Mouse (Mus musculus): Measurements from ENCODE around the gene Pou6f1.
"Not testable (repeated sequence)": the region's sequence is repeated elsewhere in the genome, so short reads cannot be mapped to it uniquely, and the experiment has no call there.

The Pou6f1 gene

DNA sequence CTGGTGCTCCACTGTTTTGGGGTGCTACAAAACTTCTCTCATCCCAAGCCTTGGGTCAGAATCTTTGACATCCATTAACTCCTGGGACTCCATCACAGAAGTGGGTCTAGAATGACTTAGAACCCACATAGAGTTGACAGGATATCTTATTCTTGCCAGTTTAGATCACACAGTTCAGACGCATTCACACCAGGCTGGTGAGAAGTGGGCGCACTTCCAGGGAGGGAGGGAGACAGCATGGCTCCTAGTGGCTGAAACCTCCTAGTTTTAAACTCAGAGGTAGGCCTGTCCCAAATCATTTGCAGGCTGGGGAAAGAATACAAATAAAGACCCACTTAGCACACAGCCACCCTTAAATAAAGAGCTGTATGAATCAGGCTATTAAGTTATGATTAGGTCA, 25.4 kb downstream of the Pou6f1 start:
- no peak for DNase-seq

DNA sequence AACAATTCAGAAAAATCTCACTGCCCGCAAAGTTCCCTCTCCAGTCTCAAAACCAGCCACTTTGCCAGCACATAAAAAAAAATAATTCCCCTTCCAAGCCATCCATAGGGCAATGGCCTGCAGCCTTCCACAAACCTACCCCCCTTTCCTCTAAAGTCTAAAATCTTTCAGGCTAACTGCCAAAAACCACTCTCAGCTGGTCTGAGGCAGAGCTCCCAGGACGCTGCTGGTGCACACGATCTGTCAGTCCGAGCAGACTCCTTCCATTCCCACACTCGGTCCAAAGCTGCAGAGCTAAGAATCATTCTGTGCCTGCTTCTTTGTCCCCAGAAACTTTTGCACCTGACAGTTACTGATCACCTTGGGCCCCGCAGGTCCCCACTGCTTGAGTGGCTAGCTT, 25.8 kb downstream of the Pou6f1 start:
- no peak for DNase-seq

DNA sequence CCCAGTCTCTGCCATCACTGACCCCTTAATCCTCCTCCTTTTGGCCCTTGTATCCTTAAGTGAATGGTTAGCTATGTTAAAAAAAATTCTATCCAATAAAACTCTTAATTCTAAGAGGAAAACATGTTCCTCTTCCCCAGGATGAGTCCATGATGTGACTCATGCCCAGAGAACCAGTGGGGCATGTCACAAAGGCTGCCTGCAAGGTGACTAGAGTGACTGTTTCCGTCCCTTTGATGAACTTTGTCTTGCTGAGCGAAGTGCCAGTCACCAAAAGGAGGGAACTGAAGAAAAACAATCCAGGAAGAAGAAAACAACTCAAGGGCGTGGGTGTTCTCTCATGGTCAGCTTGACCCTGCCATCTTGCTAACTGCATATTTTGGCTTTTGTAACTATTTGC, 30.5 kb downstream of the Pou6f1 start:
- no peak for DNase-seq

DNA sequence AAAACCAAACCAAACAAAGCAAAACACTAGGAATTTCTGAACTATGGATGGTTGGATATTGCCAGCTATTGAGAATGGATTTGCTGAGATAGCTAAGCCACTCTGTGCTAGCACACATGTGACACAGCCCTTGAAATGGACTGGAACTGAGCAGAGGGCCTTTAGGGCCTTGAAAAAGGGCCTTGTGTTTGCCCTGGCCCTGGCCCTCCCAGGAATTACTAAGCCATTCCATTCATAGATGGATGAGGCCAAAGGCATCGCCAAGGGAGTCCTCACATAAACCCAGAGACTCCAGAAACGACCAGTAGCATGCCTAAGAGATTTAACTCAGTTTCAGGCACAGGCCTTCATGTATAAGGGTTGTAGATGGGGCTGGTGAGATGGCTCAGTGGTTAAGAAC, 33.3 kb downstream of the Pou6f1 start:
- DNase-seq = no peak

DNA sequence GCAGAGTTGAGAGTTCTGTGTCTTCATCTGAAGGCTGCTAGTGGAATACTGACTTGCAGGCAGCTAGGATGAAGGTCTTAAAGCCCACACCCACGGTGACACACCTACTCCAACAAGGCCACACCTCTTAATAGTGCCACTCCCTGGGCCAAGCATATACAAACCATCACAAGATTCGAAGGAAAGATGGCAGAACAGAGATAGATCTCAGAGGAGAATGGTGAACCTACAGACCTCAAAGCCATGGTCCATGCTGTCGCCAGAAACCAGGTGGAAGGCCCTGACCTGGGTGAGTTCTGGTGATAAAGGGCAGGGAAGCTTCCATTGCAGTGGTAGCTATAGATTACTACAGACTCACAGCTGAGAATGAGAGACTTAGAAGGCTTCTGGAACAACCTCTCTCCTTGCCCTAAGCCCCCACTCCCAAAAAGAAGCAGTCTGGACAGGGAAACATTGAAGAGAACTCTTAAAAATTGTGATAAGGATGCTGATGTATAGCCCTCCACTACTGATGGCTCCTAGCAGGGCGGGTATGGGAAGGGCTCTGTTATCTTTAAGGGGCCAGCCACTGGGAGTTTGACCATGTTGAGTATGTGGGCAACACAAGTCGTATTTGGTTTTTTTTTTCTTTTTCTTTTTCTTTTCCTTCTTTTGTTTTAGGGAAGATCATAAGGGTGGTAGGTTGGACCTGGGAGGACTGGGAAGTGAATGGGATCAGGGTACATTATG, 41.9 kb downstream of the Pou6f1 start:
- DNase-seq = no peak

DNA sequence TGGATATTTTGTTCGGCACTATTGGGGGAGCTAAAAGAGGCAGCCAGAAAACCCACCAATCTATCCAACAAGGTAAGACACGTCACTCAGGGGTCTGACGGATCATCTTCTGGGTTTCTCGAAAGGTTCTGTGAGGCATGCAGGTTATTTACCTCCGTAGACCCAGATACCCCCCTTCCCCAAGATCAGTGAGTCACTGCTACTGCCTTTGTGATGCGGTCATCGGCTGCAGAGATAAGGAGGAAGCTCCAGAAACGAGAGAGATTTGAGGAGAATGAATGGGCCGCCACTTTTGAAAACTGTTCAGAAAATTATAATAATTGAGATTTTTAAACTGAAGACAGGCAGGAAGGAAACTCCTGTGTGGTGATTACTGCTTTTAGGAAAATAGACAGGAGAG, 43.4 kb downstream of the Pou6f1 start:
- no peak for DNase-seq

DNA sequence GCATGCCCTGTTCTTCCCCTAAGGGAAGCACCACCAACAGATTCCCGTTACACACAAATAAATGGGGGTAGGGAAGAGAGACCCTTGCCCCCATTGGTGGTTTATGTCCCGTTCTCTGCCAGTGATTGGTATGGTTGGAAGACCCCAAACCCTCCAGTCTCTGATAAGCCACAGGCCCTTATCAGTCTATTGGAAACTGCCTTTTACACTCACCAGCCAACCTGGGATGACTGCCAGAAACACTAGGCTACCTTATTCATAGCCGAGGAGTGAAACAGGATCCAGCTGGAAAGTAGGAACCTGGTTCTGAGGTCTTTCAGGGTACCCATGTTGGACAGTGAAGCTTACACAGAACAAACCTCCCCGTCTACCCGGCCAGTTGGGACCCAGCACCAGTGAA, 43.8 kb downstream of the Pou6f1 start:
- no peak for DNase-seq

DNA sequence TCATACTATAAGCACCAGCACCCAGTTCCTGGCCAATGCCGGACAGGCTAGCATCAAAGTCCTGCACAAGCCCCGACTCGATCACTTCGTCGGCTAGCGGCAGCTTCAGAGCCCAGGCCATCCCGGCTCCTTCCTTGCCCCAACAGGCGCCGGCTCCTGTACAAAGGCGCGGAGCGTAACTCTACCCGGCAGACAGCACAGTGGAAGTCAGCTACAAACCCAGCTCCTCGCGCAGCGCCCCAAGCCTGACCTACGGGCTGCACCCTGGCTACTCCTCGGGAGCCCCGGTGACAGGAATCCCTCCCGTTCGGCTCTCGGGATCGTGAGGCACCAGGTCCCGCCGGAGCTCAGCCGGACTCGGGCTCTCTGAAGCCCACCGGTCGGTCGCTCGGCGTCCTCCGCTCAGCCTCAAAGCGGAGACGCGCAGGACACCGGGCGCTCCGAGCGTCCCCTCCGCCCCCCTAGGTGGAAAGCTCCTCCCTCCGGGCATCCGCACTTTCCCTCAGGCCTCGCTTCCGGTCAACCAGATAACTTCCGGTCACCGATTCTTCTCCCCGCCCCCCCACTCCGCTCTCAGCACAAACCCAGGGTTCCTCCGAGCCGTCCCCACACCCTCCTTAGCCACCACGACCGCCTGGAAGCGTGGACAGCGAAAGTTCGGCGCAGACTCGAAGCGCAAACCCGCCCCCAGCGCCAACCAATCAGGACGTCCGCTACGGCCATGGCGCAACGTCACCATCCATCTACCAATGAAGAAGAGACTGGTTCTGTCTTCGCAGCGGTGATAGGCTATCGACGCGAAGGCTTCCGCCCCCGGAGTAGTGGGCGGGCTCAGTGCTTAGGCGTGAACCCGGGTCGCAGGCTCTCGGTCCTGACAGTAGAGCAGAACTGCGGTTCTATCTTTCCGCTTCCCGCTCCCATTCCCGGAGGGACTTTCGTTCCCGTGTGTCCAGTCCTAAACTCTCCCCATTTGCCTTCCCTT, 48.2 kb downstream of the Pou6f1 start, which contains the start of gene Tfcp2:
Gene Tfcp2 (minus strand): TSS at position 683 of the 982 bp plus-strand sequence.
- peak; percentile 99 for DNase-seq

DNA sequence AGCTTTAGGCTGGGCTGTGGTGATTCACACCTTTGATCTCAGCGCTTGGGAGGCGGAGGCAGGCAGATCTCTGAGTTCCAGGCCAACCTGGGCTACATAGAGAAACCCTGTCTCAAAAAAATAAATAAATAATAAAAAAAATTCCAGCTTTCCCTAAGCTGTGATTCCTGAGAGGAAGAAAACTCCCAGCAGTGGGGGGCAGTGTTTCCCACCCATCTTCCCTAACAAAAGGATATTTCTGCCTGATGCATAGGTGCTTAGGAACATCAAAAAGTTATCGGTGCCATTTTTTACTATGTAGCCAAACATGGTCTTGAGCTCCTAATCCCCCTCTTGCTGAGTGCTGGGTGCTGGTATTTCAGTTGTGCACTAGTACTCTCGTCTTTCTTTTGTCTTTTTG, 49.5 kb downstream of the Pou6f1 start:
- no peak for DNase-seq

DNA sequence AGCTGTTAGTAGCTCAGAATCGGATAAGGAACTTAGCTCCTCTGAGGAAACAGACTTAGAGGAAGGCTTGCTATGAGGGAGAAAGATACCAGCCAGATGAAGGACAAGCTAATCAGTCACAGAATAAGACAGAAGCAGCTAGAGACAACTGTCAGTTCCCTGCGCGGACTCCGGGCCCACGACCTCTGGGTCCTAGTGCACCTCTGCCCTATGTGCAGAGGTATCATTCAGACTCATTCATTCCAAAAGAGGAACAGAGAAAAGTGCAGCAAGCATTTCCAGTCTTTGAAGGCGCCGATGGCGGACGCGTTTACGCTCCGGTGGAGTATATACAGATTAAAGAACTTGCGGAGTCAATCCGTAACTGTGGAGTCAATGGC, 56.1 kb downstream of the Pou6f1 start:
- not testable (repeated sequence) for DNase-seq

DNA sequence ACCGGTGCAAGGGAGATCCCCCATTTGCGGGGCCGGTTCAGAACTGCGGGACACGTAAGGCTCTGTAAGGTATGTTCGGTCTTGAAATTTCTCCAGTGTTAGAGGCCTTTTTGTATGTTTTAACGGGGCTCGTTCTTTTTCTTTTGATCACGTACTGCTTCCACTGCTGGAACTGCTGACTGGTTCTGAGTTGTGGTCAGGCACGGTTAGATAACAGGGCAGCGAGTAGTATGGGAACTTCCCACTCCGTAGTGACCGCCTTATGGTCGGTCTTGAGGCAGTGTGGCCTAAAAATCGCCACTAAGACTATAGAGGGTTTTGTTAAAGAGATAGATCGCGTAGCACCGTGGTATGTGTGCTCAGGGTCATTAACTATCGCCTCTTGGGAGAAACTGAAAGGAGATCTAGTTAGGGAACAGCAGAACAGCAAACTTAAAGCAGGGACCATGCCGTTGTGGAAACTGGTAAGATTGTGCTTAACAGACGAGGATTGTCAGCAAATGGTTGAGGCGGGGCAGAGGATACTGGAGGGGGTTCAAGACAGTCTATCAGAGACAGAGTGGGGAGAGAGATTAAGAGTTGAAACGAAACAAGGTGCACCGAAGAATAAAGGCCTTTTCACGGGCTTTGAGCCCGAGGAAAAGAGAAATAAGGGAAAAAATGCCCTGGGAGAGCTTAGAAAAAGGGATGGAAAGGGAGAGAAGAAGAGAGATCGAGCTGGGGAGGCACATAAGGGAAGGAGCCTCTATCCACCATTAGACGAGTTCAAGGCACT, 56.7 kb downstream of the Pou6f1 start:
- not testable (repeated sequence) for DNase-seq

DNA sequence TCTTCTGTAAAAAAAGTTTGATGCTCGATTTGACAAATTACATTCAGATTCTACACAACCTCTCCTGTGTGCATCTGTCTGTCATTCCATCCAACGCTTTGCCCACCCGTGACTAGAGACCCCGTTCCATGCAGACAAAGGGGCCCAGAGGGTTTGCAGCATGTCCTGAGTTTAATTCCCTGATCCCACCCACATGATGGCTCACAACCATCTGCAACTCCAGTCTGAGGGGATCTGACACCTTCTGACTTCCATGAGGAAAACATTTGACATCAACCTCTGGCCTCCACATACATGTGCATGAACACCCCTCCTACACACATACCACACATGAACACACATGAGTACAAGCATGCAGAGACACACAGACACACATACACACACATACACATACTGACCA, 58.4 kb downstream of the Pou6f1 start:
- no peak for DNase-seq

DNA sequence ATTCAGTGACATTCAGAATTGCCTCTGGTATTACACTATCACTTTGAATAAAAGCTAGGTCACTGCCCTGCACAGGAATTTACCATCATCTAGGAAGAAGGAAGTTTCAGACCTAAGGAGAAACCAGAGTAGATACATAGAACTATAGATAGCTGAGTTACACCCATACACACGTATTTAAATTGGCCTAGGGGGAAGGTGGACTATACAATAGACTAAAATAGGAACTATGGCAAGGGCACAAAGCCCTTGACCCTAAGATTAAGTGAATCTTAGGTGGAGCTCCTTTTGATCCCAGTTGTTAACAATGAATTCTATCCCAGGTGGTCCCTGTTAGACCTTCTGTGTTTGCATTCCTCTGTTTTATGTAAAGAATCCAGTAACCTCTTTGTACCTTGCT, 58.8 kb downstream of the Pou6f1 start:
- not testable (repeated sequence) for DNase-seq

DNA sequence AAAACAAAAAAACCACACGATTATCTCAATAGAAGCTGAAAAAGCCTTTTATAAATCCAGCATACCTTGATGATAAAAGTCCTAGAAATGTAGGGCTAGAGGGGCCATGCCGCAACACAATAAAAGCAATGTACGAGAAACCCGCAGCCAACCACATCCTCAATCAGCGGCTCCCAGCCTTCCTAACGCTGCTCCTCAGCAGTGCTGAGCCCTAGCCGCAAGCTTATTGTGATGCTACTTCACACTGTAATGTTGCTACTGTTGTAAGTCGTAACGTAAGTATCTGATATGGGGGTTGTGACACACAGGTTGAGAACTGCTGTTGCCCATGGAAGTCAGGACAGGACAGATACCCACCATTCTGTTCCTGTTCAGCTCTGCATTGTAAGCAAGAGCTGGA, 60.4 kb downstream of the Pou6f1 start:
- no peak for DNase-seq

DNA sequence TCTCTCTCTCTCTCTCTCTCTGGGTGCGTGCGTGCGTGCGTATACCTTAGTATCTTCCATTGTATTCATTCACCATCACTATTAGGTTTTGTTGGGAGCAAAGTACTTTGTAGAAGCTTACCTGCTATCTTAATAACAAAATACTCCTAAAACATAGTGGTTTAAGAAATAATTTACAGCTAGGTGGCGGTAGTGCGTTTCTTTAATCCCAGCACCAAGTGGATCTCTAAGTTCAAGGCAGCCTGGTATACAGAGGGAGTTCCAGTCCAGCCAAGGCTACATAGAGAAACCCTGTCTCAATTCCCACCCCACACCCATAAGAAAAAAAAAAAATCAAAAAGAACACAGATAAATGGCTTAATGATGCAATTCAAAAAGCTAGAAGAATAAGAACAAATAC, 61.9 kb downstream of the Pou6f1 start:
- no peak for DNase-seq

DNA sequence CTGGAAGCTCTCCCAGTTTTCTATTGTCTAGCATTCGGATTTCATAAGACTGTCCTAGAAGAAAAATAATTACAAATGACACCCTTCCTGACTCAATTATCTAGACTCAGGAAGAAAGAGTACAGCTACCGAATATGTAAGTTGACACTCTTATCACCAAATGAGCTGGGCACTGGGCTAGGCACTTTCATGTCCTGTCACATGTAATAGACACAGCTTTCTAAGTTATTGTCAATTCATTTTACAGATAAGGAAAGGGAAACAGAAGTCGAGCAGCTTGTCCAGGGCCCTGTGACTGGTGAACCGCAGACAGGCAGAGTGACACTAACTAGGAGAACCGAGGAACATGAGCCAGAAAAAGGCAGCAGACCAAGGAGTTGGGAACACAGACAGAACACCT, 71.9 kb downstream of the Pou6f1 start:
- DNase-seq = no peak

DNA sequence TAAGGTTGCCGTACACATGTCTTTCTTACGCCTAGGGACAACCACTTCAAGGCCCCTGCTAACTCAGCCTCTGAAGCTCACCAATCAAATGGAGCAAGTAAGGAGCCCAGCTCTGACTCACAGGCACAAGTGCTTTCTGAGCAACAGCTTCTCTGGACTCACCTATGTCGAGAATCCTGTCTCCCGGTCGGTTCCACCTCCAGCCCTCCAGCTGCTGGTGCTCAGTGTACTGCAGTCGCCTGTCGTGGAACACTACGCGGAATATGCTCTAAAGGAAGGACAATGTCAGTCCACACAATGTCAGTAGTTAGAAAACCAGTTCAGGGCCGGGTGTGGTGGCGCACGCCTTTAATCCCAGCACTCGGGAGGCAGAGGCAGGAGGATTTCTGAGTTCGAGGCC, 74.4 kb downstream of the Pou6f1 start:
- no peak for DNase-seq

Data from right cerebral cortex, adult 18-20 months (tissue).